Mouse (Mus musculus) induced T-regulatory cell, adult 2 months (primary cell): ENCODE measurements at regions not wholly inside any gene's neighbourhood (a gene's known extent, or its start where the extent isn't known, plus 50 kb on each side); places are given as distances from the start of the nearest gene placed in this dataset.

Source experiments
- DNase-seq: peaks from one replicate; pipeline ENCODE4 v3.0.0-alpha.2; 2012; ENCODE audit warnings: low read depth

DNA sequence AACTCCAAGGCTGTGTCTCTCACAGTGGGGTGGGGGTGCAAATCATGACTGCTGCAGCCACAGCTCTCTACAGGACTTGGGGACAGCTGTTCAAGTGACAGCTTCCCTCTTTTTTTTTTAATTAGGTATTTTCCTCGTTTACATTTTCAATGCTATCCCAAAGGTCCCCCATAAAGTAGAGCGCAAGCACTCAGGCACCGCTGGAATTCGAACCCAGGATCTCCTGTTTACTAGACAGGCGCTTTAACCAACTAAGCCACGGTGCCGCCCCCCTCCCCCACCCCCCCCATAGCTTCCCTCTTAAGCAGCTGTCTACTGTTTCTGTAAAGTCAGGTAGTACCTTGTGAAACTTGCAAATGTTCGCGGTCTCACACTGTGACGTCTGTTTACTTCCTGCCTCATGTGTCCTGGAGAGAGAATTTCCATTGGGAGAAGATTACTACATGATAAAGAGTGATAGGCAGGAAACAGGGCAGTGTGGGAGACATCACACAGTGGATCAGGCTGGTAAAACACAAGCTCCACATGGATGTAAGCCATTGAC, 324.7 kb downstream of the 1700129C05Rik start:
- no peak for DNase-seq

DNA sequence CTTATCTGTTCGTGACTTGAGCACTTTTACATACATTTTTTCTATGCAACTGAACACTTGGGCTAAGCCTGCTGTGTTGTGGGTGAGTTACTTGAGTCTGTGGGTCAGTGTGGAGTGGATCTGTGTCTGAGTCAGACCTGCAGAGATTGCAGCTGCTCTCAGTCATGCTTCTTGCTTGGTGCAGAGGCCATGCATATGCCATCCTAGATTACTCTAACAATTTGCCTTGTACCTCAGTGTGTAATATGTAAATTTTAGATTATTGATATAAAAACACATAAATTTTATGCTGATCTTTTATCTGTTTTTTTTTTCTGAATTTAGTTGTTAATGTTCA, 326.2 kb downstream of the 1700129C05Rik start:
- no peak for DNase-seq

DNA sequence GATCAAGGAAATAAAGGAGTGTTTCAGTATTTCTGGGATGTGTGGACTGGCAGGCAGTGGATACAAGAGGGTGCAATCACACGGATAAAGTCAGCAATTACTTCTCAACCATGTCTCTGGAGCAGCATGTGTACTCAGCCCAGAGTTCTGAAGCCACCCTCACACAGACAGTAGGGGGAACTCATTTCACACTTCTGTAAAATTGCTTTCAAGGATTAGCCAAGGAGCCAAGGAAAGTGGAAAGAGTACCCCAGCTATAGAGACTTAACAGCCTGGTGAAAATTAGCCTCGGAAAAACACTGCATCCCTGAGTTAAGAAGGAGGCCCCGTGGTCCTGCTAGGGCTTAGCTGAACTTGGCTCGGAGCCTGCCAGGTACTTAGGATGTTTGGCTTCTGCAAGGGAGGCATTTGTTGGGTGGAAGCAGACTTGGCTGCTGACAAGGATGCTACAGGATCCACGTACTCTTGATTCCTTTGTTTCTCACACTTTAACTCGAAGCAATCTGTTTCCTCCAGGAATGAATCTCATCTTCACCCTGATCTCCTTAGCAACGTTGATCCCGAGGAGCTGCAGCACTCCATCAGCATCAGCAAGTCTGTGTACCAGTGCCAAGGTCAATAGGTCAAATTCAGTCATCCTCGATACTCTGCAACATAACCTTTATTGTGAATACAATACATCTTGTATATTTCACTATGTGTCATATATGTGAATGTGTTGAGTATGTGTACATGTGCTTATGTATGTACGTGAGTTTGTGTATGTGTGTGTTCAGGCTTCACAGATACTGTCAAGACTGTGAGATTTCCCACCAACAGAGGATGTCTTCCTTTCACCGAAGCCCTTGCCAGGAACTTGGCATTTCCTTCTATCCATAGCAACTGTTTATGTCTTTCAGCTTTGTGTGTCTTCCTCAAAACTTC, 326.8 kb downstream of the 1700129C05Rik start:
- DNase-seq, result no peak

DNA sequence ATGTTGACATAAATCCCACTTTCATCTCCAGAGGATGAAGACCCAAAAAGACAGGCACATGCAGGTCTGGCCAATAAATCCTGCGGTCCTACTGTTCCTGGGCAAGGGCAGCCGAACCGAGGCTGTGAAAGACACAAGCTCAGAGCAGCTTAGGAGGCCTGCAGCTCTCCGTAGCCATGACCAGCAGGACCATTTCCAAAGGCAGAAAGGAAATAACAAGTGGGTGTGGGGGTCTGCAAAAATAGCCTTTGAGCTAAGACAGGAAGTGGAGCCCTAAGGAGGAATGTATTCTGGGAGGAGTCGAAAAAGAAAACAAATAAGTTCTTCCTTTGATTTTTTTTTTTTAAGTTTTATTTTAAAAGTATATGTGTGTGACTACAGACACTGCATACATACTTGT, 330.1 kb downstream of the 1700129C05Rik start:
- DNase-seq, result no peak

DNA sequence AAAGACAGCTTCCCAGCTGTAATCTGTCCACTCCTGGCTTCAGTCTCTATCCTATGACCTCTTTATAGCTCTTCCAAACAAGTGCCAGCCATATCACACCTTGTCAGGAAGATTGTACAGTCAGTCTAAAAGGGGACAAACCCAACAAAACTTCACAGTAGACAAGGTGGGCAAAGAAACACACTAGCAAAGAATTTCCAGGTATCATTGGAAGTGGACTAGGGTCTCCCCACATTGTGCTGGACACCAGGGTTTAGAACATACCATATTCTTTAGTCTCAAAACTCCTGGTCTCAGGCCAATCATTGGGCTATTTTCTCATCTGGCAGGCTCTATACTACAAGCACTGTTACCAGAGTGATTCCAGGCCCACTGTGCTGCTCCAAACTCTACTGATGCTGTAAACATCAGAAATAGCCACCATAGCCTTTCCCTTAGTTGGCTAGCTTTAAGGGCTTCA, 341.3 kb downstream of the 1700129C05Rik start:
- no peak for DNase-seq

DNA sequence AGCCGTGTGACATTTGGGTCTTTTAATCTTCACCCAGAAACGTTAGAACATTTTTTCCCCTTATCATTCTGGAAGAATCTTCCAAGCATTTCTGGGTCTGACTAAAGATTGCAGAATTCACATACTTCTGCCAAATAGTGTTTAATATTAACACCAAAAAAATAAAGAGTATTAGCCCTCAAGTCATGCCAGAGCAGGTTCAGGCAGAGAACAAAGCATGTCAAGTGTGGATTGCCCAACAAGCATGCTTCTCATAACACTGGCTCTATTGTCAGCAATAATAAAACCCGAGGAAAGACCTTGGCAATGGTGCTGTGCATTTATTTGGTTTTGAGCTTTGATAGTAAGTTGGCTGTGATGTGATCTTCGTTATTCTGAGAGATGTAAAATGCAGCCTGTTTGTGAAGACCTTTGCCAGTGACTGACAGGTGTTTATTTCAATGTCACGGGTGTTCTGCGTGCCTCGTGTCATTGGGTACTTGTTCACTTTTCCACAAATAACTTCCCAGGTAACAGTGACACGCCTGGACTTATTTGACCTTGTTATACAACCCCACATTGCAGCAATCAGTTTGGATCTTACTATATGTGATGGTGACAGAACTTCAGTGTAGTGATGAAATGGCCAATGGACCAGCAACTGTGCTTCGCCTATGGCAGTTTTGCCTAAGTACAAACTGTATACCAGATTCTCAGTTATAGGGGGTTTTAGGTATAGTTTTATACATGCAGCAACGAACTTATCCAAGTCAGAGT, 354.3 kb downstream of the 1700129C05Rik start:
- no peak for DNase-seq

DNA sequence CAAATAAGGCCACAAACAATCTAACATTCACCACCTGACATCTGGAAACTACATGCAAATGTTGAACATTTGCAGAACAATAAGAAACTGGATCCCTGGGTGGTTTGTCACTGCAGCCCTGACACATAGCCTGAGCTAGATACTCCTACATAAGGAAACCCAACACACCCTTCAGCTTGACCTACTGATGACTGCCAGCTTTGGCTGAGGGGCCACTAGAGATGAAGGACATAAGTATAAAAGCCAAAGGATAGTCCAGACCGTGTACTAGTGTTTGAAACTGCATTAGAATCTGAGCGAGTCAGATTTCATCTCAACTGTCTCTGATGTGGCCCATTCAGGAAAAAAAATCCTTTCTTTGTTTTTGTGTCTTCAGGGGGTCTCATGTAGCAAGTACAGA, 355.1 kb downstream of the 1700129C05Rik start:
- no peak for DNase-seq

DNA sequence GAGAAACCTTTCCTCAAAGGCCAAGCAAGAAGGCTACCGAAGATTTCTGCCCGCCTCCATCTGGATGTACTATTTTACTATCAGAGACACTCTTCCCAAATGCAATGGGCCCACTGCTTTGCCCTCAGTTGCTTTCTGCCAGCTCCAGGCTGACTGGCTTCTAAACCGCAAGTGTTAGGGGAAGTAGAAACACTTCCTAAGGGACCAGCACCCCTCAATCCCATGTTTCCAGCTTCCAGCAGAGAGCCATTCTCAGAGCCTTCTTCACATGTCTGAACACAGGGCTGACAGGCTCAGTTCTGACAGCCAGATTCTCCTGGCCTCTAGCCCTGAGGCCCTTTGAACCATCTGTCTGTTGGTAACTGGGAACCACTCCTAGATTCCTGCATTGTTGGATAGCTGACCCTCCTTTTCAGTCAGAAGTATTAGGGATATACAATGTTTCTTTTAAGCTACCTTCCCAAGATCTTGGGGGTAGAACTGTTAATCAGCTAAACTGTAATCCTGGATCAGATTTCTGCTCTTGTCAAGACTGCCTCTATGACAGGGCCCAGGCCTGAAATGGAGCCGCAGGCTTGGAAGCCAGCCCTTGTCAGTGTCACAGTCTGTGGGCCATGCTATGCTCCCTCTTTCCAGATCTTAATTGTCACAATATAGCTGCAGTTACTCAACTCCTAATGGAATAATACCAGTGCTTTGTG, 355.8 kb downstream of the 1700129C05Rik start:
- DNase-seq, result no peak

DNA sequence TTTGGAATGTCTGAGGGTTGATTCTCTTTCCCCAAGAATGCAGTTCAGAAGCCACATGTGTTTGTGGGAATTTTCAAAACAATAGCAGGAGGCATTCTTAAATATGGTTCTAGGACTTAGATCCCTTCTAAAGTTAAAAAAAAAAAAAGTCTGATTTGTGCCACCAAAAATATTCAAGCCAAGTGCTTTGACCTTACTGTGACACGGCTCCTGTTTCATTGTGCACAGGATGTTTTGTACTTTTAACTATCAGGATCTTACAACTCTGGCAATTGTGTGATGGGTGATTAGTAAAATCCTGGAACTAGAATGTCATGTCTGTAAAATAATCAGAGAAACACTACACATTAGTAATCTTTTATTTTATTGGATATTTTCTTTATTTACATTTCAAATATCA, 359.5 kb downstream of the 1700129C05Rik start:
- DNase-seq, result no peak

DNA sequence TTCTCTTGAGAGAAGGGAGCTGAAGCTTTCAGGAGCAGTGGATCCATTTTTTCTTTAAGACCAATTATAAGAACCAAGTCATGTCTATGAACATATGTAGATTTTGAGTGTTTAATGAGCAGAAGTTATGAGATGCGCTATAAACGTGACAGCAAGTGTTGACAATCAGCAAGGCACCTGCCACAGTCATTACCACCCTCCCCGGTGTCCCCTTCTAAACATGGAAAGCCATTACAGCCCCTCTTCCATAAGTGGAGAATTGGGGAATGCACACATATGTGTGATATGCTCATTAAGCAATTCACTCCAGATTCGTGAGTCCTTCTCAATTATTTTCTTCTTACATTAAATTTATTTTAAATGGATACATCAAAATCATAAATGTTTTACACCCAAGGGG, 362.4 kb downstream of the 1700129C05Rik start:
- DNase-seq, result no peak

DNA sequence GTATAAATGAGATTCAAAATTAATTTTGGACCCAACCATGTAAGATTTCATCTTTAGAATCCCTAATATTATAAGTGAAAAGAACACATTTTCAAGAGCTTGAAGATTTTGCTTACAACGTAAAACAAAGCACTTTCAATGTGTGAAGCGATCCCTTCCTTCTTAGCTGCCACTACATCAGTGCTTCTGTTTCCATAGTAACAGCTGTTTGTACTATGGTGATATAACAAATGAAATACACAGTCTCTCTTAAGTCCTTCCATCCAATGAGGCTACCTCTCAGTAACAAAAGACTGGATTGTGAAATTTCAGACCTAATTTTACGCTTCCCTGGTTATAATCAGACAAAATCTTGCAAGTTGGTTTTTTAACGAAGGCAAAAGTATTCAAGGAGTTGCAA, 364.0 kb downstream of the 1700129C05Rik start:
- no peak for DNase-seq

DNA sequence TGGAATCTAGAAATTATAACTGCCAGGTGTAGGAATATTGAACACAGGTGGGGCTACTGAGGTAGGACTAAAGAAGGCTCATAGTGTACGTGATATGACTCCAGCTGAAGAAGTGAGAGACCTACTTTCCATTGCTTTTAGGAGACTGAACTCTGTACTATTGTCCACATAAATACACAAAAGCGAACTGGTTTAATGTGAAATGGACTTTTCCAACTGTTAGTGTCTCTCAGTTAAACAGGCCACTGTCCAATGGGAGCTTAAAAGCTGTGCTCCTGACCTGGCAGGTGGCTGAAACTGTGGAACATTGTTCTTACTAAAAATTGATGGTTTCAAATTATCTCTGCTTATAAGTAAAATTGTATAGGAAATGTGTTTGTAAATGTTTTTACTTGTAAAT, 381.4 kb downstream of the 1700129C05Rik start:
- no peak for DNase-seq

DNA sequence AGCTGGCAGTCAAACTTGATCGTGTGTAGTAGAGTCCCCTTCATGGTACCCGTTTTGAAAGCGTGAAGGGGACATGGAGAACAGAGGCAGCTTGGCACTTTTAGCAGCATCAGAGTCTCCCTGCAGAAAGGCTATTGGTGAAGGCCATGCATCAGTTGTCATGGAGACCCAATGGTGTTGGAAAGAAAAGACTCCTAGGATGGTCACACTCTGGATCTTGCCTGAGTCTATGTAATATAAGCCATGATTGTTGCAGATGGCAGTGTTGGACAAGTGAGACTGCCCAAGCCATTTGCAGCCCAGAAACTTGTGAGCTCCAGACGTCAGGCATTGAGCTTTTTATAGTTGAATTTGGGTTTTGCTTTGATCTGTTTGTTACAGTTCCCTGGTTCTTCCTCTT, 382.9 kb downstream of the 1700129C05Rik start:
- no peak for DNase-seq

DNA sequence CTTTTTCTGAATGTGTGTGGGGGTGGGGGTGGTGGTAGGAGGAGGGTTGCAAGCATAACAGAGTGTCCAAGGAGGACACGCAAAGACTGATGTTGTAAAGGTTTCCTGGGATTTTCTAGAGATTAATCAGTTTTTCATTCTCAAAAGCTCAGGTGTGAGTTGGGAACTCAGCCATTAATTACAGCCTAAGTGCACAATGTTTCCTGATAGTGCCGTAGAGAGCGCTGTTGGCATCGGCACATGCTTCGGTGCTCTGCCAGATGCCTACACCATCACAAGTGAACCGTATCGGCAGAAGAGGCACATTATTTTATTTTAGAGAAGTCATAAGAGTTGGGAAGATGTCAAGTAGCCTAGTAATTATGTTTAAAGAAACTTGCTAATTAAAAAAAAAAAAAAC, 388.9 kb downstream of the 1700129C05Rik start:
- DNase-seq, result no peak

DNA sequence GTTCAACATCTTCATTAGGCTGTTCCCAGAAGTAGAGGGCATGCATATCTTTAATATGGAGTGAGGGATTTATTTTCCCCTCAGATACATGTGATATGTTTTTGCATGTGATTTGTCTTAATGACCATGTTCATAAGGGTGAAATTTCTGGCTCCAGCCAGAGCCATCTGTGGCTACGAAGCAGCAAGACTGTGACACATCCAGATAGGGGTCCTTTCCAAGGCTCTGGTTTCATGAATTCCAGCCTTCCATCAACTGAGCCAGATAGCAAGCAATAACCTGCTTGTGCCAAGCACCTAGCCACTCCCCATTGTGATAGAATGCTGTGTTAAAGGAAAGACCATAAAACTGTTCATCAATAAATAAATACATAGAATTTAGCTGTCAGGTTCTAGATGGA, 389.6 kb downstream of the 1700129C05Rik start:
- DNase-seq, result no peak

DNA sequence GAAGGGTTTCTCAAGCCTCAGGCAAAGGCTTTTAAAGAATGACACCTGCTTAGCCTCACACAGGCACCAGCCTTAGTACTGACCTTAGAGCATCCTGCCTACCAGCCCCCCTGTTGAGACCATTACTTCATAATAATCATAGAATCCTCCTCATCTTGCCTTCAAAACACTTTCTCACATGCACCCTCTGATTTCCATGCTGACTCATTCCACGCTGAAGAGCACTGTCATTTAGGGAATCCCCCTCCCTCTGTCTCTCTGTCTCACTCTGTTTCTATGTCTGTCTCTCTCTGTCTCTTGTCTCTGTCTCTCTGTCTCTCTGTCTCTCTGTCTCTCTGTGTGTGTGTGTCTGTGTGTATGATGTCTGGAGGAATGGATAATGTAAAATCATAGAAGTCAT, 416.3 kb downstream of the 1700129C05Rik start:
- peak; percentile 3 for DNase-seq

DNA sequence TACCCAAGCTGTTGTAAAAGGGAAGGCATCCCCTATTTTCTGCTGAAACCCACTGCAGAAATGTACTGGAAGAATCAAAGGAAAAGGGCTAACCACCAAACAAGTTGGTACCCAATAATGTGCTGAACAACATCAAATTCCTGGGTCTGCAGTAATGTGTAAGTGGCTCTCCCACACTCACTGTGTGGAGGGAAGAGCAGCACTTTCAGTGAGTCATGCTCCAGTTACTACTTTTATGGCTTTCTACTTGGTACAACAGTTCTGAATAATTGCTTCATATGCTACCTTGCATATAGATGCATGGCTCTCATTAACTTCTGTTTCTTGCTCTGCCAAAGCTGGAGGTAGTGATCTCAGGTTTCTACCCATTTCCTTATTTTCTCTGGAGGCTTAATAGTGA, 427.8 kb downstream of the 1700129C05Rik start:
- no peak for DNase-seq

DNA sequence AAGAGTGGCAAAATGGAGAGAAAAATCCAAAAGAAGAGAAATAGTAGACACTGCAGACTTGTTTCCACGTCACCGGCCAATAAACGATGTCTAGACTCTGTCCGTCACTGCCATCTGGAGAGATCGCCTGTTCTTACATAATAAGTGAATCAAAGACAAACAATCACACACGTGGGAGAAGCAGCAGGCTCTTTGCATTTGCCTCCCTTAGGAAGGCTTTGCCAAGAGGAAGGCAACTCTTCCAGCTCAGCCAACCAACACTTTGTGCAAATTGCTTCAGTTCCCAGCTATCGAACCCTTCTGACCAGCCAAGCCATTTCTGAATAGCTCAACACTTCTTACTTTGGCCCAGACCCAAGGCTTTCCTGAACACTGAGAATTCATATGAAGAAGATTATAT, 432.8 kb downstream of the 1700129C05Rik start:
- DNase-seq, result no peak

DNA sequence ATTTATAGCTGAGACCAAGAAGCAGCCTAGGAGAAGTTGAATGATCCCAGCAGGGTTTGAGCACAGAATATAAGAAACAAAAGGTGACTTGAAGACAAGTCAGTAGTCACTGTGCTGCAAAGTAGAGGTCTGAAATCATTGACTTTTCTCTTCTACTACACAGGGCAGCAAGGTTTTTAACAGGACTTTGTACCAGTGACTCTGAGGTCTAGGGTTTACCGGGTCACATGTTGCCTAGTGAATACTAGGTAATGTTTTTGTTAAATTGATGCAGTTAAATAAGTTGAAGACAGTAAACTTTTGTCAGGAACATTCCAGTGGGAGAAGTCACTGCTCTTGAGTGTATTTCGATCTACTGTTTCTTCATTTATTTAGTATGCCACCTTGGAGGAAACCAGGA, 433.4 kb downstream of the 1700129C05Rik start:
- no peak for DNase-seq

DNA sequence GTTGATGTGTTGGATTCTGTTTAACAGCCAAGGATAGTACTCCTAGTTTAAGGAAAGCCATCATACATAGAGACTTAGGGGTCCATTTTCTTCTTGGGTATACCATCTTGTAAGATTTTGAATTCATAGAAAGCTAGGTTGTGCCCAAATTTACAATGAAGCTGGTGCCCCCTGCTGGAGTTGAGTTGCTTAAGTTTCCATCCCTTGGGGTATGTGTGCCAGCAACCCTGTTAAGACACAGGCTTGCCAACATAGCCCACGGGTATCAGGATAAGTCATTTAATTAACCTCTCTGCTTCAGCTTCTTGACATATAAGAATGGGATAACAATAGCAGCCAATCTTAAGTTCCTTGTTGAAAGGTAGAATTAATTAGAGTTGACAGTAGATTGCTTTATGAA, 440.9 kb downstream of the 1700129C05Rik start:
- DNase-seq, result peak; percentile 1

DNA sequence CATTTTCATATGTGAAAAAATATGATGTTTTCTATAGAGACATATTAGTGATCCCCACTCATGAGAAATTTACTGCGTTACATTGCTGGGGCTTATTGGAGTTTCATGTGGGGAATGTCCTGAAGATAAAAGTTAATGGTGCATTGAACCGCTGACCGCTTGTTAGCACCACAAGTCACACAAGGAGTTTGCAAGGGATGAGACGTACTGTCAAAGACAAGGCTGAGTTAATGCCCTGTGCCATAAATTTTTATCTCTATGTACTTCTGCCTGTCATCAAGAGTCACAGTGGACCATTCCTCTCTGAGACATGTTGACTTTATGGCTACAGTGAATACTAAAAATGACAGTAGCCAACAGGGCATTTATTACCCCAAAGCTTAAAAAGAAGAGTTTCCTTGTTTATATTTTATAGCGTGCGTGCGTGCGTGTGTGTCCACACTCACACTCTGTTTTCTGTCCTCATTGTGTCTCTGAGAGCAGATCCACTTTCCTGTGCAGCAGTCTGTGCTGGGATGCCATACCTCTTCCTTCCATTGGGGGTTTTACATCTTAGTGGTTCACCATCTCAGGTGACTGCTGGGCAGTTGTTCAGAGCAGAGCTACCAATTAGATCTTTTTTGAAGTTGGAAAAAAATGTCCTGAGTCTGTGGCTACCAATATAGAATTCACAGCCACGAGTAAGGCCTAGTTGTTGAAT, 451.4 kb downstream of the 1700129C05Rik start:
- no peak for DNase-seq

DNA sequence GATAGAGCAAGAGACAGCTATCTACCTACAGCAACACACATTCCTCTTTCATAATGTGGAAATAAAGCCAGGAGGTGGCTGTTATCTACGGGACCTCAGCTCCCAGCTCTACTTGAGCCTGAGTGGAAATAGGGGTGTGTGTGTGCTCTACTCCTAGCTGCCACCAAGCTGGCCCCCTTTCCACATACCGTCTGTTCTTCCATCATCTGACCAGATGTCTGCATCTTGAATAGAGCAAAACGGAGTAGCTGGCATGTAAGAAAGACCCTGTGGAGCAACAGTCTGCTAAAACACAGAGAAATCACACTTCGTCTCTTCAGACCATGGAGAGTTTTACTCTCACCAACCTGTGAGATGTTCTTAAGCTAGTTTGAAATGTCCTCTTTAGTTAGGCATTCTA, 454.9 kb downstream of the 1700129C05Rik start:
- no peak for DNase-seq
